Mouse (Mus musculus) granulocyte monocyte progenitor cell, adult 5-6 weeks (primary cell): ENCODE results near the gene Pex19. TPM values are rescaled to one million over a fixed set of nuclear protein-coding genes. Genes with fewer than 3 reads are reported as not detected.

ENCODE experiments used
- ATAC-seq: replicated peaks from 2 replicates; pipeline ENCODE4 v1.8.0; 2016; ENCODE audit warnings: mild to moderate bottlenecking, moderate TSS enrichment, inconsistent platforms; ENCODE audit not compliant: poor library complexity, severe bottlenecking
- total RNA-seq, 2 experiments: library from RNA; stranded (forward) in 1 of 2; stranded (reverse) in 1 of 2; fragments of 200-712, 200-1000 nt in 1 of 2; fragments of >200 nt in 1 of 2; fragmentation: Nextera tagmentation in 1 of 2; gene quantifications; 2 replicates each; pipeline ENCODE4 v1.2.3; 2014 to 2017

The Pex19 gene
- total RNA-seq, 2 experiments from 2014 or later: 40.3 to 47.3 TPM

DNA sequence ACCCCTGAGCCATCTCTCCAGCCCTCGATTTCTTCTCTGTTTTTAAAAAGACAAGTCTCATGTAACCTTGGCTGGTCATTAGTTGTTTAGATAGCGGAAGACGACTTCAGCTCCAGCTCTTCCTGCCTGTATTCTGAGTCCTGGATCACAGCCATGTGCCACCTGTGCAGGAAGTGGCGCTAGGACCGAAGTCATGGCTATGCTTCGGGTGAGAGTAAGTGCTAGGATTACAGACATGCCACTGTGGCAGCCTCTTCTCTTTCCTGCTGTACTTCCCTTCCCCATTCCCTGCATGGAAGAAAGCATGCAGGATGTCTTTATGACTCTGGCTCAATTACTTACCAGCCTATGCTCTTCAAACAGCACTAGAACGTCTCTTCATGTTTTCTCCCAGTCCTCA lies 52.5 kb downstream of the Pex19 start:
- no peak for ATAC-seq

DNA sequence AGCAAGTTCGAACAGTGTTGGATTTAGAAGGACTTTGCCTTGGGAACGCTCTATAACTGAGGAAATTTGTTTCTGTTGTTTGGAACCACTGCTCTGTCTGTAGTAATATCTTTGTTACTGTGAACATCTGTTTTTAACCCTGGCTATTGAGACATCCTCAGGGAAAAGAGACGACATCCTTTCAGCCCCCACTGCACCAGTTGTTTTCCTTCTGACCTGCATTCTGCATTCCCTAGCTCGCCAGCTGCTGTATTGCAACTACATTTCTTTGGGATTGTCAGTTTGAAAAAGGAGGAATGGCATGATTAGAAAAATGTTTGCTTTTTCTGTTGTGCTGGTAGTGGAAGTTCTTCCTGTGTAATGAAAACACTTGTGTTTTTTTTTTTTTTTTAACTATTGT lies 54.3 kb downstream of the Pex19 start:
- ATAC-seq: no peak

DNA sequence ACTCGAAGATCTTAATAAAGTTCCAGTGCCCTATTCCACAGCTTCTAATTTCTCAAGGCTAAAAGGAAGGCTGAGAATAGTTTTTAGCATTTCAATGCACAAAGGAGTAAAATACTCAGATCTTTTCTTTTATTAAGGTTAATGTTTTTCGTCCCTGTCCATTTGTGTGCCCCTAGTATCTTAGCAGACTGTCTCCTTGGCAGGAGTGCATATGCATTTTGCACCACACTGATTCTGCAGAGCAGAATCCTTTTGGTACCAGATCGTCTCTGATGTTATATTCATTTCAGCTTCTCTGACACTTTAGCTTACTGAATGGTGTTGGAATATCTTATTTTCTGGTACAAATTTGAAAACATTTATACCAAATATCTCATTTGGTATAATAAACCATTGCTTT lies 55.2 kb downstream of the Pex19 start:
- no peak for ATAC-seq

DNA sequence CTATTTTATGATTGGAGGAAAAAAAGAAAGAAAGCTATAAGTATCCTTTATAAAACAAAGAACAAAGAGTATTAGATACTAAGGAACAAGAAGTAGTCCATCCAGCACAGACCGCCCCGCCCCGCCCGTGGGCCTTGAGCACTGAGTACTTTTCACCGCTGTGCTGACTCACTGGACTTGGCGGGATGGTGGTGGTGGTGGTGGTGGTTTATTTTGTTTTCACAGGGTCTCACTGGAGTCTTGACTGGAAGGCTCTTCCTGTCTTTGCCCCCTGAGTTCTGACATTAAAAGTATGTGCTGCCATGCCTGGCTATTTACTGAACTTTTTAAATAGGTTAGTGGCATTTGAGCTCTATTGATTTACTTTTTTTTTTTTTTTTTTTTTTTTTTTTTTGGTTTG lies 56.5 kb downstream of the Pex19 start:
- ATAC-seq: no peak

DNA sequence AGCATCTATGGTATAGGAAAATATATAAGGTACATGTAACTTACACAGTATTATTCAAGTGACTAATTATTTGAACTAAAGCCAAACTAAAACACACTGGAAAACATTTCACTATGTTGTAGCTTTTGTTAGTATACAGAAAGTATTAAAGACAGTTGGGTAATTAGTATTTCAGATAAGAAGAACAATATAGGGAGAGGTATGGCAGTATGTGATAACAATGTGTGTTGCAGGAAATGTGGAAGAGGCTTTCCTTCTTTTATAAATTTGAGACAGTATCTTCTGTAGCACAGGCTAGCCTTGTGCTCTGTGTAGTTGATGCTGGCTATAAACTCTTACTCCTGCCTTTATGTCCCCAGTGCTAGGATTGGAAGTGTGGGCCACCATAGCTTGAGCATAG lies 57.4 kb downstream of the Pex19 start:
- ATAC-seq: no peak

Other genes starting within 250 kb of the Pex19 start
- gene Gm10521, start 231.1 kb upstream of the Pex19 start, total RNA-seq (2014; fragmentation: Nextera tagmentation): 1.6 and 2.3 TPM in 2 replicates
- 1.3 and 1.9 TPM in 2 replicates for gene Gm10521, start 231.1 kb upstream of the Pex19 start, total RNA-seq (2017)
- gene Slamf6, start 209.2 kb upstream of the Pex19 start, total RNA-seq (2014; fragmentation: Nextera tagmentation): 1.9 and 4.8 TPM in 2 replicates
- 1.4 and 4.7 TPM in 2 replicates for gene Slamf6, start 209.2 kb upstream of the Pex19 start, total RNA-seq (2017)
- gene Vangl2, start 98.3 kb upstream of the Pex19 start, total RNA-seq (2014; fragmentation: Nextera tagmentation): 3.0 and 6.3 TPM in 2 replicates
- gene Vangl2, start 98.3 kb upstream of the Pex19 start, total RNA-seq (2017): 1.5 and 2.5 TPM in 2 replicates
- gene Nhlh1, start 69.2 kb upstream of the Pex19 start, total RNA-seq (2014; fragmentation: Nextera tagmentation): not detected in 2 replicates
- gene Nhlh1, start 69.2 kb upstream of the Pex19 start, total RNA-seq (2017): not detected in 2 replicates
- gene Copa, start 44.2 kb upstream of the Pex19 start, total RNA-seq (2014; fragmentation: Nextera tagmentation): 183 and 188 TPM in 2 replicates
- 175 and 184 TPM in 2 replicates for gene Copa, start 44.2 kb upstream of the Pex19 start, total RNA-seq (2017)
- gene Ncstn, start 44.0 kb upstream of the Pex19 start, total RNA-seq (2014; fragmentation: Nextera tagmentation): 63.1 and 77.4 TPM in 2 replicates
- 29.3 and 38.9 TPM in 2 replicates for gene Ncstn, start 44.0 kb upstream of the Pex19 start, total RNA-seq (2017)
- gene Dcaf8, start 21.3 kb downstream of the Pex19 start, total RNA-seq (2014; fragmentation: Nextera tagmentation): 68.0 and 76.2 TPM in 2 replicates
- 107 and 114 TPM in 2 replicates for gene Dcaf8, start 21.3 kb downstream of the Pex19 start, total RNA-seq (2017)
- gene Pea15a, start 80.0 kb downstream of the Pex19 start, total RNA-seq (2014; fragmentation: Nextera tagmentation): 3.5 and 6.0 TPM in 2 replicates
- 1.2 and 1.7 TPM in 2 replicates for gene Pea15a, start 80.0 kb downstream of the Pex19 start, total RNA-seq (2017)
- gene Casq1, start 93.1 kb downstream of the Pex19 start, total RNA-seq (2014; fragmentation: Nextera tagmentation): not detected in 2 replicates
- gene Casq1, start 93.1 kb downstream of the Pex19 start, total RNA-seq (2017): not detected in 2 replicates
- not detected in 2 replicates for gene Atp1a4, start 131.7 kb downstream of the Pex19 start, total RNA-seq (2014; fragmentation: Nextera tagmentation)
- not detected in 2 replicates for gene Atp1a4, start 131.7 kb downstream of the Pex19 start, total RNA-seq (2017)
- gene Igsf8, start 134.9 kb downstream of the Pex19 start, total RNA-seq (2014; fragmentation: Nextera tagmentation): 53.7 and 58.4 TPM in 2 replicates
- gene Igsf8, start 134.9 kb downstream of the Pex19 start, total RNA-seq (2017): 24.8 and 25.0 TPM in 2 replicates
- not detected in 2 replicates for gene Atp1a2, start 171.3 kb downstream of the Pex19 start, total RNA-seq (2014; fragmentation: Nextera tagmentation)
- gene Atp1a2, start 171.3 kb downstream of the Pex19 start, total RNA-seq (2017): not detected in 2 replicates
- not detected in 2 replicates for gene Kcnj9, start 202.6 kb downstream of the Pex19 start, total RNA-seq (2014; fragmentation: Nextera tagmentation)
- not detected in 2 replicates for gene Kcnj9, start 202.6 kb downstream of the Pex19 start, total RNA-seq (2017)
- 0.32 TPM in 1 of 2 replicates, not detected in the other for gene Kcnj10, start 214.5 kb downstream of the Pex19 start, total RNA-seq (2014; fragmentation: Nextera tagmentation)
- 0.46 TPM in 1 of 2 replicates, not detected in the other for gene Kcnj10, start 214.5 kb downstream of the Pex19 start, total RNA-seq (2017)
- gene Pigm, start 249.8 kb downstream of the Pex19 start, total RNA-seq (2014; fragmentation: Nextera tagmentation): 10.2 and 16.0 TPM in 2 replicates
- 13.8 and 16.2 TPM in 2 replicates for gene Pigm, start 249.8 kb downstream of the Pex19 start, total RNA-seq (2017)